Mouse (Mus musculus): ENCODE measurements around the gene Sesn1. TPM values are rescaled to one million over a fixed set of nuclear protein-coding genes. Genes with fewer than 3 reads are reported as not detected.

Gene Sesn1
- polyA plus RNA-seq, 1 experiment from 2014 or later: 35.3 TPM

DNA sequence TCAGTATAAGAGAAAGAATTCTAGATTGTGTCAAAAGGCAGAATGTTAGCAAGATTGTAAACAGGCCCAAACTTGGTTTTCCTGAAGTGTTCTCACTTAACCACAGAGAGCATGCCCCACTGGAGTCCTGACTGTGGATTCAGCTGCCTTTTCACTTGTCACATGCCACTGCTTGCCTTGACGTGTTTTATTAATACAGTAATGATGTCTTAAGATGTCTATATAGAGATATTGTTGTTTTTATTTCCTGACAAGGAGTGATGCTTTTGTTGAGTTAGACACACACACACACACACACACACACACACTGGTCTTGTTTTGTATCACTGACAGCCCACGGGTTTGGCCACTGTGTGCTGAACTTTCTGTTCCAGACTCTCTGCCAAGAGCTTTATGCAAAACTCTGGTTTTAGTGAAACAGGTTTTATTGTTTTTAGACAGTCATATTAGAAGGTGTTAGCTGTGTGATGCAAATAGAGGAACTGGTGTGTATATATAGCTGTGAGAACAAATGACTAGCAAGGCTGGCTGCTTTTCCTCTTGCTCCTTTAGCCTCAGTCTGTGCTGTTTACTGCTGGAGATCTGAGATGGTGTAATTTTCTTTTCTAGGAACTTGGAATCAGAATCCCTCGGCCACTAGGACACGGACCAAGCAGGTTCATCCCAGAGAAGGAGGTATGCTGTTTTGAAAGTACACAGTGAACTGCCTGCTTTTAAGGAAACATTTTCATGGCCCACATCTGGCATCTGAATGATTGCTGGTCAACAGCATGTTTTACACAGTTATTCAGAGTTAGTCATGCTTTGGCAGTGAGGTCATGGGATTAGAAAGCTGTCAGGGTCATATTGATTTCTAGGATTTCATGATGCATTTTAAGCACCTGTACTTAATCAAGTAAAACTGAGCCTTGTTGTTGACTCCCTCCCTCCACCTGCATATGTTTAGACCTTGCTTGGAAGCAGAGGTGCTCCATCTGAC lies 84.0 kb downstream of the Sesn1 start:
- Histone ChIP-seq H3K9ac (ENCODE audit: low read depth, low read length) (no peak overlapping the region), H3K36me3 (ENCODE audit: insufficient read depth, low read length) (peaks cover 16% of the 10 kb centered on the region; the same call in 1 of the 2 replicates), H3K27me3 (ENCODE audit: insufficient read depth, low read length) (no peaks in the 10 kb centered on the region), H3K9me3 (replicated peaks; ENCODE audit: low read length) (no peaks in the 10 kb centered on the region), H3K4me2 (ENCODE audit: low read length) (no peak overlapping the region), H3K27ac (no peak overlapping the region), H3K4me3 (replicated peaks; ENCODE audit: low read depth, low read length) (no peak overlapping the region), H3K4me1 (replicated peaks; ENCODE audit: insufficient read depth, low read length) (0 out of 2 replicates have a peak, but pooled peaks cover 7% of the 10 kb centered on the region)
- no peak for ATAC-seq (replicated peaks; ENCODE audit: low FRiP score, low read depth)
- WGBS: 40% methylated on average over 4 of the region's 4 CpGs
- DNase-seq (ENCODE audit: low spot score): no peak
- no peak for TF ChIP-seq CTCF (IDR thresholded peaks at IDR 0.05; ENCODE audit: low read depth)

DNA sequence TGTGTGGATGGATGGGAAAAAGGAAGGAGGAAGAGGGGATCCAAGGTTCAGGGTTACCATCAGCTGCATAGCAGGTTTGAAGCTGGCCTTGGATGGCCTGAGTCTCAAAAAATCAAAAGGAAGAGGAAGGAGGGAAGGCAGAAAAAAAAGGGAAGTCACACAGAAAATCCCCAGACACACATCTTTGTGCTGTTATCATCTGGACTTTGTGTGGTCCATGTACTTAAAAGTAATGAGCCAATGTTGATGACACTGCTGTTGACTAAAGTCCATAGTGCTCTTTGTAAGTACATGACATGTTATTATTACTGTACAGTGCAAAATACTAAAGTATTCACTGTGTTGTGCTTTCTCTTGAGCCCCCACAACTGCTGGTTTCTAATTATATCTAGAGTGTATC lies 86.7 kb downstream of the Sesn1 start:
- H3K36me3 ChIP-seq (ENCODE audit: insufficient read depth, low read length): peaks cover 25% of the 10 kb centered on the region; the same call in 1 of the 2 replicates
- no peak for TF ChIP-seq CTCF (IDR thresholded peaks at IDR 0.05; ENCODE audit: low read depth)
- ATAC-seq (replicated peaks; ENCODE audit: low FRiP score, low read depth) (no peak), DNase-seq (ENCODE audit: low spot score) (no peak)
- 0 out of 2 replicates have a peak, but pooled peaks cover 7% of the 10 kb centered on the region for H3K4me1 ChIP-seq (replicated peaks; ENCODE audit: insufficient read depth, low read length)
- H3K9me3 ChIP-seq (replicated peaks; ENCODE audit: low read length): no peaks in the 10 kb centered on the region
- H3K27me3 ChIP-seq (ENCODE audit: insufficient read depth, low read length): no peaks in the 10 kb centered on the region
- no peak overlapping the region for H3K4me3 ChIP-seq (replicated peaks; ENCODE audit: low read depth, low read length)
- H3K27ac ChIP-seq: no peak overlapping the region
- H3K9ac ChIP-seq (ENCODE audit: low read depth, low read length): no peak overlapping the region
- H3K4me2 ChIP-seq (ENCODE audit: low read length): no peak overlapping the region

DNA sequence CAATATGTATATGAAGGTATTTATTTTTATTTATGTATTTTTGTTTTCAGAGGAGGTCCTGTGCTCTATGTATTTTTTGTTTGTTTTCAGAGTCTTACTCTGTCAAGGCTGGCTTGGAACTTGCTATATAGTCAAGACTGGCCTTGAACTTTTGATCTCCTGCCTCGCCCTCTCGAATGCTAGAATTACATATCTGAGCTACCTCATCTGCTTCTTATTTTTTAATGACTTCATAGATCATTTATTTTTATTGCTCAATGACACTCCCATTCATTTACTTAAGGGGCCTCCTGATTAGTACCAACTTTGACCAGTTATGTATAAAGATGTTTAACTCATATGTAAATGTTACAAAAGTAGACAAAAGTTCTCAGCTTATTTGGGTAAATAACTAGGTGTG lies 87.1 kb downstream of the Sesn1 start:
- H3K27ac ChIP-seq: no peak overlapping the region
- WGBS: 73% methylated on average over 2 of the region's 2 CpGs

DNA sequence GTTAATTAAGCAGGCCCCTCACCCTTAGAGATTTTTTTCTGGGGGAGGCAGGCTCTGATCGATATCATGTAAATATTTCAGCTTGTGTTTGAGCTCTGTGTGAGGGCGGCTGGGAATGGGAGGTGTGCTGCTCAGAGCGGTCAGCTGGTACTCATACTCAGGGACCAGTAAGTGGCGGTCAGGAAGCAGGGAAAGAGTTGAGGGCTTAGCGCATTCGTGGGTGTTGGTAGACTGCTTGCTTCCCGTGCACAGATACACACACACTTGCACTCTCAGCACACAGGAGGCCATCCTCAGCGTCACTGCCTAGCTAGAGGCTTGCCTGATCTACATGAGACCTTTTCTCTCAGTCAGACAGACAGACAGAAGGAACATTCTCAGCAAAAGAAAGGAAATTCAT lies 91.7 kb downstream of the Sesn1 start:
- no peak overlapping the region for H3K4me2 ChIP-seq (ENCODE audit: low read length)
- H3K27ac ChIP-seq: no peak overlapping the region
- H3K9me3 ChIP-seq (replicated peaks; ENCODE audit: low read length): no peaks in the 10 kb centered on the region
- ATAC-seq (replicated peaks; ENCODE audit: low FRiP score, low read depth) (0 out of 2 replicates have a peak, but pooled peaks have one; percentile 21), DNase-seq (ENCODE audit: low spot score) (no peak)
- peaks cover 36% of the 10 kb centered on the region for H3K36me3 ChIP-seq (ENCODE audit: insufficient read depth, low read length)
- no peak for TF ChIP-seq CTCF (IDR thresholded peaks at IDR 0.05; ENCODE audit: low read depth)
- no peak overlapping the region for H3K9ac ChIP-seq (ENCODE audit: low read depth, low read length)
- 76% methylated on average over 8 of the region's 8 CpGs for WGBS
- H3K27me3 ChIP-seq (ENCODE audit: insufficient read depth, low read length): no peaks in the 10 kb centered on the region
- H3K4me3 ChIP-seq (replicated peaks; ENCODE audit: low read depth, low read length): no peak overlapping the region
- no peaks in the 10 kb centered on the region for H3K4me1 ChIP-seq (replicated peaks; ENCODE audit: insufficient read depth, low read length)

More for the DNA sequence above, 87.1 kb downstream of the Sesn1 start:
- H3K4me3 ChIP-seq (replicated peaks; ENCODE audit: low read depth, low read length): no peak overlapping the region
- H3K36me3 ChIP-seq (ENCODE audit: insufficient read depth, low read length): peaks cover 25% of the 10 kb centered on the region; the same call in 1 of the 2 replicates
- DNase-seq (ENCODE audit: low spot score): no peak
- ATAC-seq (replicated peaks; ENCODE audit: low FRiP score, low read depth): no peak
- 0 out of 2 replicates have a peak, but pooled peaks cover 7% of the 10 kb centered on the region for H3K4me1 ChIP-seq (replicated peaks; ENCODE audit: insufficient read depth, low read length)
- H3K4me2 ChIP-seq (ENCODE audit: low read length): no peak overlapping the region
- TF ChIP-seq CTCF (IDR thresholded peaks at IDR 0.05; ENCODE audit: low read depth): no peak
- no peak overlapping the region for H3K9ac ChIP-seq (ENCODE audit: low read depth, low read length)
- no peaks in the 10 kb centered on the region for H3K9me3 ChIP-seq (replicated peaks; ENCODE audit: low read length)
- no peaks in the 10 kb centered on the region for H3K27me3 ChIP-seq (ENCODE audit: insufficient read depth, low read length)

DNA sequence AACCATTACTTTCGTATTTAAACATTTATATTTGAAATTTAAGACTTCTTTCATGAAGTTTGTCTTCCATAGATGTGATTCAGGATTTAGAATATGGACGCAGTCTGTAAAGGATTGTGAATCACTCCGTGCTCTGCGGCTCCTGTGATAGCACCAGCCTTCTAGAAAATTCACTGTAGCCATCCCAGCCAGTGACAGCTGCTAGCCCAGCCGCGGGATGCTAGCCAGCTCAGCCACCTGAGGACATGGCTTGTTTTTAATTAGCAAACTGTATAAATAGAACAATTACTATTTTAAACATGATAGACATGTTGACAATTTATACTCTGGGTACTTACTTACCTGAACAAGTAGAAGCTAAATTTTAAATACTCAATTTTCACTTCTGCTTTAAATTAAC lies 92.1 kb downstream of the Sesn1 start:
- no peaks in the 10 kb centered on the region for H3K9me3 ChIP-seq (replicated peaks; ENCODE audit: low read length)
- H3K4me3 ChIP-seq (replicated peaks; ENCODE audit: low read depth, low read length): no peak overlapping the region
- H3K4me2 ChIP-seq (ENCODE audit: low read length): no peak overlapping the region
- ATAC-seq (replicated peaks; ENCODE audit: low FRiP score, low read depth) (no peak), DNase-seq (ENCODE audit: low spot score) (no peak)
- no peaks in the 10 kb centered on the region for H3K4me1 ChIP-seq (replicated peaks; ENCODE audit: insufficient read depth, low read length)
- WGBS: 94% methylated on average over 6 of the region's 6 CpGs
- TF ChIP-seq CTCF (IDR thresholded peaks at IDR 0.05; ENCODE audit: low read depth): no peak
- H3K9ac ChIP-seq (ENCODE audit: low read depth, low read length): no peak overlapping the region
- H3K27ac ChIP-seq: no peak overlapping the region
- no peaks in the 10 kb centered on the region for H3K27me3 ChIP-seq (ENCODE audit: insufficient read depth, low read length)
- H3K36me3 ChIP-seq (ENCODE audit: insufficient read depth, low read length): peaks cover 38% of the 10 kb centered on the region

DNA sequence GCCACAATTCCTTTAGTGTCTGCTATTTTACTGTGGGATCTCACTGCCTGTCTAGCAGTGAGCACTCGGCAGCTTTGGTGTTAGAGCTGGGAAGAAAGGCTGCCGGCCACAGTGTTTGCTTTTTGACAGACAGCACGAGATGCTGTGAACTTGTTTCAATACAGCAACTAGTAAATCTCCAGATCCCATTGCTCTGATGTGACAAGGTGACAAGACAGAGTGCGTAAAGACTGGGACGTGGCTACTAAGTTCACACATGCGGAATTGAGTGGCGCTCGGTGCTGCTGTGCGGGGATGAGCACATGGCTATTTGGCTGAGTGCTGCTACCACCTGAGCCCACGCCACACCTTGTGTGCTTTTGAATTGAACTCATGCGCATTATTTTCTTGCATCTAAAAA lies 97.7 kb downstream of the Sesn1 start:
- WGBS: 71% methylated on average over 11 of the region's 11 CpGs
- no peak for ATAC-seq (replicated peaks; ENCODE audit: low FRiP score, low read depth)

More for the DNA sequence above, 97.7 kb downstream of the Sesn1 start:
- no peak for TF ChIP-seq CTCF (IDR thresholded peaks at IDR 0.05; ENCODE audit: low read depth)
- no peaks in the 10 kb centered on the region for H3K4me1 ChIP-seq (replicated peaks; ENCODE audit: insufficient read depth, low read length)
- peaks cover 28% of the 10 kb centered on the region for H3K36me3 ChIP-seq (ENCODE audit: insufficient read depth, low read length)
- H3K9ac ChIP-seq (ENCODE audit: low read depth, low read length): no peak overlapping the region
- H3K9me3 ChIP-seq (replicated peaks; ENCODE audit: low read length): no peaks in the 10 kb centered on the region
- DNase-seq (ENCODE audit: low spot score): no peak
- H3K27me3 ChIP-seq (ENCODE audit: insufficient read depth, low read length): no peaks in the 10 kb centered on the region
- no peak overlapping the region for H3K27ac ChIP-seq
- no peak overlapping the region for H3K4me2 ChIP-seq (ENCODE audit: low read length)
- H3K4me3 ChIP-seq (replicated peaks; ENCODE audit: low read depth, low read length): no peak overlapping the region

Data from kidney, postnatal 0 days (tissue).